Mouse (Mus musculus): ENCODE data around the gene Thra. TPM values are rescaled to one million over a fixed set of nuclear protein-coding genes. Genes with fewer than 3 reads are reported as not detected.
"Not testable (repeated sequence)": the region's sequence is repeated elsewhere in the genome, so short reads cannot be mapped to it uniquely, and the experiment has no call there.

Thra gene
- polyA plus RNA-seq, 1 experiment = 28.1 TPM

GRCm38 (mm10) chr11:98731134-98731533 is 9.3 kb upstream of the Thra start:
- Histone ChIP-seq H3ac (ENCODE audit: control insufficient read depth, insufficient read length, low read depth) (no peak overlapping the region), H3K79me2 (ENCODE audit: control insufficient read depth, insufficient read depth) (peaks cover 9% of the 10 kb centered on the region), H3K79me3 (ENCODE audit: low read depth) (no peaks in the 10 kb centered on the region), H3K4me3 (ENCODE audit: insufficient read depth, poor library complexity, severe bottlenecking) (no peak overlapping the region), H3K27me3 (ENCODE audit: control insufficient read depth, insufficient read depth, insufficient read length) (peaks cover 5% of the 10 kb centered on the region), H3K36me3 (ENCODE audit: control insufficient read depth, insufficient read depth) (peaks cover 5% of the 10 kb centered on the region)
- TF ChIP-seq MAX (IDR thresholded peaks at IDR 0.05) = no peak
- no peak for TF ChIP-seq CEBPB (IDR thresholded peaks at IDR 0.05; ENCODE audit: low read depth)
- no peak for TF ChIP-seq MYOD1 (IDR thresholded peaks at IDR 0.05; ENCODE audit: control insufficient read depth, insufficient read length, low read depth)

- H3K27me3 ChIP-seq (ENCODE audit: control insufficient read depth, insufficient read depth, insufficient read length) = peaks cover 5% of the 10 kb centered on the region
- no peaks in the 10 kb centered on the region for H3K79me3 ChIP-seq (ENCODE audit: low read depth)
- no peaks in the 10 kb centered on the region for H3K79me2 ChIP-seq (ENCODE audit: control insufficient read depth, insufficient read depth)
- H3K4me3 ChIP-seq (ENCODE audit: insufficient read depth, poor library complexity, severe bottlenecking) = no peak overlapping the region
- TF ChIP-seq CTCF (IDR thresholded peaks at IDR 0.05; ENCODE audit: control insufficient read depth, insufficient read depth, insufficient read length) = no peak
- TF ChIP-seq MYOG (IDR thresholded peaks at IDR 0.05; ENCODE audit: control insufficient read depth, extremely low read depth, insufficient read length) = no peak
- no peak for TF ChIP-seq USF1 (IDR thresholded peaks at IDR 0.05; ENCODE audit: low read depth)
- TF ChIP-seq MAX (IDR thresholded peaks at IDR 0.05) = no peak
- TF ChIP-seq MYOD1 (IDR thresholded peaks at IDR 0.05; ENCODE audit: control insufficient read depth, insufficient read length, low read depth) = no peak
- TF ChIP-seq CEBPB (IDR thresholded peaks at IDR 0.05; ENCODE audit: low read depth) = no peak
- no peak for TF ChIP-seq FOSL1 (IDR thresholded peaks at IDR 0.05; ENCODE audit: insufficient read depth, low read length, poor library complexity, severe bottlenecking)
- no peaks in the 10 kb centered on the region for H3K36me3 ChIP-seq (ENCODE audit: control insufficient read depth, insufficient read depth)
- H3ac ChIP-seq (ENCODE audit: control insufficient read depth, insufficient read length, low read depth) = no peak overlapping the region
These were observed 6.4 kb upstream of the Thra start for GRCm38 (mm10) chr11:98734020-98734419.

- H3ac ChIP-seq (ENCODE audit: control insufficient read depth, insufficient read length, low read depth) = no peak overlapping the region
- H3K79me2 ChIP-seq (ENCODE audit: control insufficient read depth, insufficient read depth) = no peaks in the 10 kb centered on the region
- no peak overlapping the region for H3K4me3 ChIP-seq (ENCODE audit: insufficient read depth, poor library complexity, severe bottlenecking)
- TF ChIP-seq CTCF (IDR thresholded peaks at IDR 0.05; ENCODE audit: control insufficient read depth, insufficient read depth, insufficient read length) = no peak
- no peak for TF ChIP-seq MAX (IDR thresholded peaks at IDR 0.05)
- no peak for TF ChIP-seq CEBPB (IDR thresholded peaks at IDR 0.05; ENCODE audit: low read depth)
- no peak for TF ChIP-seq FOSL1 (IDR thresholded peaks at IDR 0.05; ENCODE audit: insufficient read depth, low read length, poor library complexity, severe bottlenecking)
- no peak for TF ChIP-seq USF1 (IDR thresholded peaks at IDR 0.05; ENCODE audit: low read depth)
- no peaks in the 10 kb centered on the region for H3K79me3 ChIP-seq (ENCODE audit: low read depth)
- no peaks in the 10 kb centered on the region for H3K36me3 ChIP-seq (ENCODE audit: control insufficient read depth, insufficient read depth)
- H3K27me3 ChIP-seq (ENCODE audit: control insufficient read depth, insufficient read depth, insufficient read length) = peaks cover 5% of the 10 kb centered on the region
These were observed 5.3 kb upstream of the Thra start for GRCm38 (mm10) chr11:98735111-98735510.

- H3ac ChIP-seq (ENCODE audit: control insufficient read depth, insufficient read length, low read depth) = no peak overlapping the region
- no peaks in the 10 kb centered on the region for H3K79me3 ChIP-seq (ENCODE audit: low read depth)
- no peaks in the 10 kb centered on the region for H3K79me2 ChIP-seq (ENCODE audit: control insufficient read depth, insufficient read depth)
- no peaks in the 10 kb centered on the region for H3K36me3 ChIP-seq (ENCODE audit: control insufficient read depth, insufficient read depth)
- TF ChIP-seq USF1 (IDR thresholded peaks at IDR 0.05; ENCODE audit: low read depth) = no peak
- TF ChIP-seq MYOD1 (IDR thresholded peaks at IDR 0.05; ENCODE audit: control insufficient read depth, insufficient read length, low read depth) = no peak
- TF ChIP-seq CEBPB (IDR thresholded peaks at IDR 0.05; ENCODE audit: low read depth) = no peak
- TF ChIP-seq MAX (IDR thresholded peaks at IDR 0.05) = no peak
- no peak for TF ChIP-seq CTCF (IDR thresholded peaks at IDR 0.05; ENCODE audit: control insufficient read depth, insufficient read depth, insufficient read length)
- TF ChIP-seq MYOG (IDR thresholded peaks at IDR 0.05; ENCODE audit: control insufficient read depth, extremely low read depth, insufficient read length) = no peak
- no peak for TF ChIP-seq FOSL1 (IDR thresholded peaks at IDR 0.05; ENCODE audit: insufficient read depth, low read length, poor library complexity, severe bottlenecking)
- H3K27me3 ChIP-seq (ENCODE audit: control insufficient read depth, insufficient read depth, insufficient read length) = peaks cover 4% of the 10 kb centered on the region
- no peak overlapping the region for H3K4me3 ChIP-seq (ENCODE audit: insufficient read depth, poor library complexity, severe bottlenecking)
These were observed 4.3 kb upstream of the Thra start for GRCm38 (mm10) chr11:98736176-98736575.

- not testable (repeated sequence) for H3K27me3 ChIP-seq (ENCODE audit: control insufficient read depth, insufficient read depth, insufficient read length); H3K4me3 ChIP-seq (ENCODE audit: insufficient read depth, poor library complexity, severe bottlenecking); H3K79me3 ChIP-seq (ENCODE audit: low read depth); H3K36me3 ChIP-seq (ENCODE audit: control insufficient read depth, insufficient read depth); H3ac ChIP-seq (ENCODE audit: control insufficient read depth, insufficient read length, low read depth); H3K79me2 ChIP-seq (ENCODE audit: control insufficient read depth, insufficient read depth)
These were observed 3.2 kb upstream of the Thra start for GRCm38 (mm10) chr11:98737220-98737619.

- Histone ChIP-seq H3K79me3 (ENCODE audit: low read depth) (no peaks in the 10 kb centered on the region), H3K27me3 (ENCODE audit: control insufficient read depth, insufficient read depth, insufficient read length) (no peaks in the 10 kb centered on the region), H3K36me3 (ENCODE audit: control insufficient read depth, insufficient read depth) (no peaks in the 10 kb centered on the region), H3K4me3 (ENCODE audit: insufficient read depth, poor library complexity, severe bottlenecking) (no peak overlapping the region), H3K79me2 (ENCODE audit: control insufficient read depth, insufficient read depth) (peaks cover 10% of the 10 kb centered on the region), H3ac (ENCODE audit: control insufficient read depth, insufficient read length, low read depth) (no peak overlapping the region)
- TF ChIP-seq MYOG (IDR thresholded peaks at IDR 0.05; ENCODE audit: control insufficient read depth, extremely low read depth, insufficient read length) (no peak), FOSL1 (IDR thresholded peaks at IDR 0.05; ENCODE audit: insufficient read depth, low read length, poor library complexity, severe bottlenecking) (no peak), MAX (IDR thresholded peaks at IDR 0.05) (no peak), USF1 (IDR thresholded peaks at IDR 0.05; ENCODE audit: low read depth) (no peak), CEBPB (IDR thresholded peaks at IDR 0.05; ENCODE audit: low read depth) (no peak), CTCF (IDR thresholded peaks at IDR 0.05; ENCODE audit: control insufficient read depth, insufficient read depth, insufficient read length) (no peak), MYOD1 (IDR thresholded peaks at IDR 0.05; ENCODE audit: control insufficient read depth, insufficient read length, low read depth) (no peak)
These were observed 2.0 kb upstream of the Thra start for GRCm38 (mm10) chr11:98738428-98738911.
